Mouse (Mus musculus) urinary bladder, postnatal 4 days (tissue): Measurements from ENCODE around the gene Ube2f.
A peak's percentile ranks its signal among the peaks of the same experiment; 100 is the strongest.

Experiments
- DNase-seq, 2 experiments: peaks; one replicate each; pipeline ENCODE4 v3.0.0; 2021 to 2022; ENCODE audit warnings: low spot score in 2 of 2

Gene Ube2f

DNA sequence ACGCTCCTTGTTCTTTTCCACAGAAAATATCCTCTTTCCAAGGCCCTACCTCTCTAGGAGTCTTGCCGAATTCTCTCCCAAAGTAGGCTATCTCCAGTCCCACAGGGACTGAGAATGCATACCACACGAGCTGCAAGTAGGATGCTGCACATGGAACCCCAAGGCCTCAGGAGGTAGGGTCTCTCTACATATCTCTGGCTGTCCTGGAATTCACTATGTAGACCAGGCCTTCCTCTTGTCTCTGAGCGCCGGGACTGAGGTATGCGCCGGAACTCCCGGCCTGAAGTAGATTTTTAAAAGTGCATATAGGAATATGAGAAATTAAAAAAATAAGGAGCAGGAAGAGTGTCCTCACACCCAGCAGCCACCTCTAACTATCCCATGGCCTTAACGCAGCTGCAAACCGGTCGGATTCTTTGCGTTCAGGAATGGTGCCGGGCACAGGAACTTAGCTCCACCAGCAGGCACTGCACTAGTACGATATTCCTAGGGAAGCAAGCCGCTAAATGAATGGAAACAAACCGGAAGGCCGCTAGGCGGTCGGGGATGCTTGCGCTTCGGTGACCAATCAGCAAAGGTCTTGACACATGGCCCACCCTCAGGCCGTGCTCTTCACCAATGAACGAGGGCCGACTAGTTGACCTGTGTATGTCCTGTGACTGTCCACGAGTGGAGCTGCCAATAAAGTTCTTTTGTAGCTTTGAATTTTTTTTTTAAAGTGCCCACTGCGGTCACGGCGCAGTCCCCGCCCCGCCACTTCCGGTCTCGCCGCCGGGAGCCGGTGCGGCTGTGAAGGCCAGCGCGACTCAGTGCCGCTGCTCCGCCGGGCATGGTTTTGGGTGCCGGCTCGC, at the start of gene Ube2f:
Gene Ube2f, plus strand, starts transcription at position 741 of the 851 bp plus-strand sequence.
- peak; percentile 87 to 91 for DNase-seq

DNA sequence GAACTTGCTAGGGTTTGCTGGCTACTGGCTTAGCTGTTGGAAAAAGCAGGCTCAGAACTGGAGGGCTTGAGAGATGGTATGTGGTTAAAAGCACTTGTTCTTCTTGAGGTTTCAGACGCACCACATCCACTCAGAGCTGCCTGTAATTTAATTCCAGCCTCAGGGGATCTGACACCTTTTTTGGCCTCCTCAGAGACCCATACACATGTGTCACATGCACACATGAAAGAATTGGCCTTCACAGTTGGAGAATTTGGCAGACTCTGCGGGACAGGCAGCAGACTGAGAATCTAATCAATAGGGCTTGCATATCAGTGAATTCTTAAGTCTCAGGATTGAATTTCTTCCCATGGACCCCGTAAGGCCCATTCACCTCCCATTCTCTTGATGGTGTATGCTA, 49.0 kb upstream of the Ube2f start:
- DNase-seq: no peak

DNA sequence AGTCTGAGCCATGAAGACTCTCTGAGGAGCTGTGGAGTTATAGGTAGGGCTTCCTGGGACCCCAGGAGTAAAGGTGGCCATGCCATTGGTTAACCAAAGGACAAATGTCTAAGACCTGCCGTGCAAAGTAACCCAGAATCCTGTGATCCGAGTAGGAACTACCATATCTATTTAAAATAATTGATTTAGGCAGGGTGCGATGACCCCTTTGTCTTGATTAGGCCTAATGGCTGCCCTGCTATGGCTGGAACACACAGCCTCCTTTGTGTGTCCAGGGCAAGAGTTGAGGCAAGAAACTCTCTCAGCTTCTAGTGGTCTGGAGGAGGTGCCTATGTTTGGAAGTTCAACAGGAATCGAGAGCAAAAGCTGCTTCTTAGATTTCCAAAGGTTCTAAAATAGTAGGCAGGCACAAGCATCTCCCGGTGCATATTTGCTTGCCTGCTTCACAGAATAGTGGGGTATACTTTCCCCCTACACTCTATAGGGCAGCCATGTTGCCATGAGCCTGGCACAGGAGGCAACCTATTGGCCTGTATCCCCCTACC, 45.8 kb upstream of the Ube2f start:
- DNase-seq: no peak

DNA sequence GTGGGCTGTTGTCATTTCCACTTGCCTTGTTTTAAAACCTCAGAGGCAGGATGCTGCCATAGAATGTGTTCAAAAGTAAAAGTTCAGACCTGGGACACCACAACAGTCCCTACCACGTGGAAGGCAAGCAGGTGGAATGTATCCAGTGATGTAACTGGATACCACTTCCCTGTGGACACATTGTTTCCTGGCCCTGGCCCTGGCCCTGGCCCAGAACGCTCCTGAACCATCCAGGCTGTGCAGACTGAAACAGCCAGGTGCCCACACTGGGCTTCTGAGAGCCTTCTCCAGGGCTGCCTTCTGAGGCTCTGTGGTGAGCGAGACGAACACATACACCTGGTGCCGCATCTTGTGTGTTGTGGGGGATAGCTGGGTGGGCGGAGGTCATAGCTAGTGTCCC, 44.5 kb upstream of the Ube2f start:
- DNase-seq: no peak

DNA sequence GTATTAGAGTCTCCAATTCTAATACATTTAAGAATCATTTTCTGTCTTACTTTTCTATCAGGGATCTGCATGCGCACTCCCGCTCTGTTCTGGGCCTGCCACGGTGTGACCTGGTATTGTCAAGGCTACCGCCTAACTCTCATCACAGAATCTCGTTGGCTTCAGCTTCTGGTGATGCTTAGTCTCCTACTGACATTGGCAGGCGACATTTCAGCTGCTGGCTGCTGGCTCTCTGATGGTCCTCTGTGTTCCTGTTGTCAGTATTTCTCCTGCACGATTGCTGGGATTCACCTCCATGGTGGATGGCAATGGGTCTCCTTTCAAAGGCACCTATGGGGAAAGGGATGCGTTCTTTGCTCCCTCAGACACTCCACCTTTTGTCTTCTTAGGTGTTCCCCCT, 43.8 kb upstream of the Ube2f start:
- DNase-seq: no peak

DNA sequence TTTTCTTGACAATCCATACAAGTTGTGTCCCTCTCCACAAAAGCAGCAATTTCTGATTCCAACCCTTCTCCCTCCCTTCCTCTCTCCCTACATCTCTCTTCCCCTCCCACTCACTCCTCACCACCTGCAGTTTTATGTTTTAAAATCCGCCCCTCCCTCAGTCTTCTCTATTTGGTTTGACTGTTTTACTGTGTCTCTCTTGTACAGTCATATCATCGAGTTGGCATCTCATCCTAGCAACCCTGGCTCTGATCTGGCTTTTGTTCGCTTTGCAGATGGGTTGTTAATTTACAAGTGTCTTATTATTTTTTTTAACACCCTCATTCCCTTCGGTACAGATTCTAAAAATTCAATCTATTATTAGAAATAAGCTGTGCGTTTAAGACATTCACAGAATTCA, 43.2 kb upstream of the Ube2f start:
- DNase-seq: no peak

DNA sequence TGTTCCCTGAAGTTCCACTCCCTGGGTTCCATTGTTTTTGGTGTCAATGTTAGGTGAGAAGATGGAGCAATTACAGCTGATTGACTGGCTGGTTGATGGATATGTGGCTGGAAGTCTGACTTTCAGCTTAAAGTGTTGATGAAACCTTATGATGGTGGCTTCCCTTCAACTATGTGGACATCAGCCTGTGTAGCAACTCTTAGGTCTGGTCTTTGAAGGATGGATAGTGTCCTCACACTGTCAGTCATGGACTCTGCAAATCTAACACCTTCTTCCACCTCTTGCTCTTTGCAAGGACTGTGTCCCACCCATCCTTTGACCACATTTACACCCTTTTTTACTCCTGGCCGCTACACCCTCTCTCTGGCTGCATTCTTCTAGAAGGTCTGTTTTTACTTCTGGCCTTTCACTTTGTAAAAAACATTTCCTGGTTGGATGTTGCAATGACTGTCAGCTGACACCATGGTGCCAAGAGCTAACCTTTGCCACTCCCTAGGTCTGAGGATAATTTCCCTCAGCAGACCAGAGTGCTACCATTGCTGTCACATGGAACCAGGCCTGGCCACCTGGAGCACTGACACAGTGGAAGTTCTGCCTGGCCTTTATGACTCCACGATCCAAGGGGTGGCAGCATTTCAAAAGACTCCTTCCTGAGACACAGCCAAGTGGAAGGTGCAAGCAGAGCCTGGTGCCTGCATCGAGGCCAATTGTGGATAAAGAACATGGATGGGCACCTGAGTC, 42.6 kb upstream of the Ube2f start:
- DNase-seq: no peak

DNA sequence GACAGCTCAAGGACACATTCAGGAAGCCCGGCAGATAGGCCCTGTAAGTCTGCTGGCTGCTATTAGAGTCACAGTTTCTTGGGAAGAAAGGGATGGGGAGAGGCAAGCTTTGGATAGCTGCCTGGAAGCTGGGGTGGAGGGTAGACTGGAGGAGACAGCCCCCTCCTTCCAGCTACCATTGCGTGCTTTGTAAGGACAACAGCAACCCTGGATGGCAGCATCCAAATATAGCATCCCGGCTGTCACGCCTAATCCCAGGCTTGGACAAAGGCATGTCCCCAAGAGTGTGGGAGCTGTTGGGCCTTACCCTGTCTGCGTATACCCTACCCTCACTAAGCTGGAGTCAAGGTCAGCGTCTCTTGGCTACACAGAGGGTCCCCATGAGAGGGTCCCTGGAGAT, 40.8 kb upstream of the Ube2f start:
- peak in 1 of 2 experiments; percentile 38 for DNase-seq

DNA sequence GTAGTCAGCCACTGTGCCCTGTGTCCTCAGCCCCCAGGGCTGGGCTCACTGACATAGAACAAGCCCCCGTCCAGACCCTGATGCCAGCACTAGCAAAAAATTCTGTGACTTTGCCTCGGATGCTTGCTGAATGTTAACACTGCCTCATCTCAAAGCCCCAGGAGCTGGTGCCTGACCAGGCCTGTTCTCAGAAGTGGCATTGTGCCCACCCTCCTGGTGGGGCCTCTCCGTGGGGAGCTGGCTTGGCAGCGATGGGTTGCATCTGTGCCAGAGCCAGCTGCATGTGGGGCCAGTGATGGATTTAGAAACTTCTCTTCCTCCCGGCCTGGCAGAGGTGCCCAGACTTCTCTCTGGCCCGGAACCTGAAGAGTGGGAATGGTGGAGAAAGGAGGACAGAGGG, 40.3 kb upstream of the Ube2f start:
- DNase-seq: peak in 1 of 2 experiments; percentile 54

DNA sequence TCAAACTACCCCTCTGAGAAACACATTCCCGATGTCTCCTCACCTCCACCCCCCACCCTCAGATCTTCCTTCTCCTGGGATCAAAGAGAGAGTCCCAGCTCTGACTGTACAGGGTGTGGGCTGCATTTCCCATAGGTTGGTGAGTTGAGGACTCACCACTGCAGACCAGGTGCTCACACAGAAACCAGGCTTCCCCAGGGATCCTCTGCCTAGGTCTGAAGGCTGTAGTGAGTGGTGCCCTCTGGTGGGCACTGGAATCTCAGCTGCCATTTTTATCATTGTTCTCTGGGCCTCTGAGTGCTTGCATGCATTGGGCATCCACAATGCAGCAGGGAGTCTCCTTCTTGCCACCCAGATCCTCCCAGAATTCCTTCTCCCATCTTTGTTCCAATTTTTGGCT, 39.0 kb upstream of the Ube2f start:
- DNase-seq: no peak

DNA sequence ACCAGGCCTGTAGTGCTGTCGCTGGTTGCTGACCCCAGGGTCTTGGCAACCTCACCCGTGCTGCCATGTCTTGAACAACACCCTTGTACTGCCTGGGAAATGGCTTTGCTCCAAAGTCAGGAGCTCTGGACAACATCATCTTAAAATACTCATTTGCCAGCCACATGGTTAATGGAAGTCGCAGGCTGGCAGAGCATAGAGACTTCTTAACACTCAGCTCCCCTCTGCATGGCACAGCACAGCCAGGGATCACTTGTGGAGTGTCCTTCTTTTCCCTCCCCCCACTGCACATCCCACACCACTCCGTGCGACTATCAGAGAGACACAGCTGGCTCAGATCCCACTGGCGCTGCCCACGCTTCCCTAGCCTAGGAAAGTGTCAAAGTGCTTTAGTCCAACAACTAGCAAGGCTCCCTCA, 38.5 kb upstream of the Ube2f start:
- DNase-seq: no peak

DNA sequence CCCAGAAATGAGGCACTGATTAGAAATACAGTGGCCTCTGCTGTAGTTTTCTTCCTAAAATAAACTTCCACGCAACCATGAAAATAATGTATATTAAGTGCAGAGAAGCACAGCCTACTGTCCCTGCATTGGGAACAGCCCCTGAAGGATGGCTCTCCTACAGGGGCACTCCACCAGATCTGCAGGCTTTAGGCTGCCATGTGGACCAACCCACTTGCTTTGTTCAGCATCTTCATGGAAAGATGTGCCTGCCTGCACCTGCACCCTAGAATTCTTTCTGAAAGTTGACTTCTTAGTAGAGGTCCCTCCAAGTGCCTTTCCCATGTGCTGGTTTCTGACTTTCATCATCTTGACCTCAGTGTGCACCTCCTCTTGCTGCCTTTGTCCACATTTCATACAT, 34.8 kb upstream of the Ube2f start:
- DNase-seq: no peak

DNA sequence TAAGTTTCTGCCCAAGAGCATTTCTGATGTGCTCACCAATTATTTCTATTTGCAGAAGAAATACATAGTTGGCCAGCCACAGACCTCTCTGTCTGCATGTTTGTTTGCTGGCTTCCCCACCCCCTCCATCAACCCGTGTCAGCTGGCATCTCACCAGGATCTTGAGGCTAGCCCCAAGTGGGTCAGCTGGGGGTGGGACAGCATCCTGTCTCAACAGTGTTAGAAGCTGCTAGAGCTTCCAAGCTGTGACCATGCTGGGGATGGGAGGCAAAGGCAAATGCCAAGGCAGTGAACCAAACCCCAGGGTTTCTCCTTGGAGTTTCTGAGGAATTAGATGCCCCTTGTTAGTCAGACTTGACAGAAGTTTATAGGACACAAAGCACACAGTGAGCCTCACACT, 34.1 kb upstream of the Ube2f start:
- no peak for DNase-seq

DNA sequence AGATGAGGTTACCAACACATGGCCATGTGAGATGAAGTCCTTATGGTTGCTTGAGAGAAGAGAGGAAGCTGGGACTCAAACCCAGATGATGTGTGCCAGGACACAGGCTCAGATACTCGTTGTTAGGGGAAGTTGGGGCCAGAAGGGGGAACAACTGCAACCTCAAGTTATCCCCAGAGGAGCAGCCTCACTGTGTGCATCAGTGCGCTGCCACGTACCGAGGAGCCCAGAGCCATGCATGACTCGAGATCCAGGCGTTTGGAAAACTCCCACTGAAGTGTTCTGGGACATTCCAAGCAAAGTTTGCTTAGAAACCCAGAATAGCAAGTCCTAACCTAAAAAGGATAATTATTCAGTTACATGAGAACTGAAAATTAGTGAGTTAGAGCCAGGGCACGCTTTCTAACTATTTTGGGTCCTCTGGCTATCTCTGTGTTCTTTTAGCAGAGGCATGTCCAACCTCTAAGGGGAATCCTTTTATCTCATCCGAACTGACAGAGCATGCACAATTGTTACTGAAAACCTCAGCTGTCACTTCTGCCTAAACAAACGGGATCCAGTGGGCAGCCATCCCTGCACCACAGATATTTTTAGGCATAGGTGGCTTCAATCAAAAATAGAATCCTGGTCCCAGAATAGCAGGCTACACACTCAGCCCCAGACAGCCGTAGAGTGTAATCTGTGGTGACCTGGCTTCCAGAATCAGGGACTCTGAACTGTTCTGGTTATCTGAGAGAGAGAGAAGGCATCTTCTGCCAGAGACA, 33.4 kb upstream of the Ube2f start:
- DNase-seq: no peak

DNA sequence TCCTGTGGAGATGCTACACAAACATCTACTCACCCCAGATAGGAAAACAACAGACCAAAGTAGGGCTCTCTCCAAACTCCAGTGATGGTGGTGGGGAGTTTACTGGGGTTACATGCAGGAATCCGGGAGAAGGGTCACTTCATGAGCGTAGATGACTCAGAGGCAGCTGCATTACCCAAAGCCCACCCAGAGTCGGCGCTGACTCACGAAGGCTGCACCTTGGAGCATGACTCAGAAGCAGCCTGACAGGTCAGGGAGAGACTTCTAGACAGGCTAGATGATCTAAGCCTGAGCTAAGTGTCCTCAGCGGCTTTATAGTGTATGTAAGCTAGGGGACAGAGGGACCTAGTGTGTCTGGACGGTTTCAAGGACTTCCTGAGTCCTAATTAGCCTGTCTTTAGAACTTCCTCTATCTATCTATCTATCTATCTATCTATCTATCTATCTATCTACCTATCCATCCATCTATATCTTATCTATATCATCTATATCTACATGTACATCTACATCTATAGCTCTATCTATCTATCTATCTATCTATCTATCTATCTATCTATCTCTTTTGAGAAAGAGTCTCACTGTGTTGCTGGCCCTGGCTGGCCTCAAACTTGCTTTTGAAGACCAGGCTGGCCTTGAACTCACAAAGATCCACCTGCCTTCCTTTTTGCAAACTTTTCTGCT, 30.3 kb upstream of the Ube2f start:
- DNase-seq: no peak

DNA sequence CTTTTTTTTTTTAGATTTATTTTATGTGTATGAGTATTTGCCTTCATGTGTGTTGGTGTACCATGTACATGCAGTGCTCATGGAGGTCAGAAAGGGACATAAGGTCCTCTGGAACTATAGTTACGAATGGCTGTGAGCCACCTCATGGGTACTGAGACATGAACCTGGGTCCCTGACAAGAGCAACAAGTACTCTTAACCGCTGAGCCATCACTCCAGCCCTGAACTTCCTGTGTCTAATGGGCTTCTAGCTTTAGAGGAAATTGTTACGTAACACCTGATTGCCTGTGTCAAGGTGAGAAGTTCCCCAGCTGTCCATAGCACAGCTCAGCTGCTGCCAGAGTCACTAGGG, 29.8 kb upstream of the Ube2f start:
- no peak for DNase-seq

DNA sequence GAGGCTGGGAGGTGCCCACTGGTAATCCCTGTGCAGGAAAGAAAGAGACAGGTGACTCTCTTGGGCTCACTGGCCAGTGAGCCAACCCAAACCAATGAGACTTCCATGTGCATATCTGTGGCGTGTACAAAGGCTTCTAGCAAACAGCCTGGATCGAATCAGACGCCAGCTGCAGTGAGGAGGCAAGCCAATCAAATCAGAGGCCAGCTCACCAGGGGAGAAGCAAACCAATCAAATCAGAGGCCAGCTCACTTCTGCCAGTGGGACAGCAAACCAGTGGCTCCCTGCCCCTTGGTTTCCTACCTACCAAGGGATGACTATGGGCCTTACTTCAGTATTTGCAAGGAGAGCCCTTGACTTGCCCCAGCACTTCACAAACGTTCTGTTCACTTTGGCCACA, 23.5 kb upstream of the Ube2f start:
- no peak for DNase-seq

DNA sequence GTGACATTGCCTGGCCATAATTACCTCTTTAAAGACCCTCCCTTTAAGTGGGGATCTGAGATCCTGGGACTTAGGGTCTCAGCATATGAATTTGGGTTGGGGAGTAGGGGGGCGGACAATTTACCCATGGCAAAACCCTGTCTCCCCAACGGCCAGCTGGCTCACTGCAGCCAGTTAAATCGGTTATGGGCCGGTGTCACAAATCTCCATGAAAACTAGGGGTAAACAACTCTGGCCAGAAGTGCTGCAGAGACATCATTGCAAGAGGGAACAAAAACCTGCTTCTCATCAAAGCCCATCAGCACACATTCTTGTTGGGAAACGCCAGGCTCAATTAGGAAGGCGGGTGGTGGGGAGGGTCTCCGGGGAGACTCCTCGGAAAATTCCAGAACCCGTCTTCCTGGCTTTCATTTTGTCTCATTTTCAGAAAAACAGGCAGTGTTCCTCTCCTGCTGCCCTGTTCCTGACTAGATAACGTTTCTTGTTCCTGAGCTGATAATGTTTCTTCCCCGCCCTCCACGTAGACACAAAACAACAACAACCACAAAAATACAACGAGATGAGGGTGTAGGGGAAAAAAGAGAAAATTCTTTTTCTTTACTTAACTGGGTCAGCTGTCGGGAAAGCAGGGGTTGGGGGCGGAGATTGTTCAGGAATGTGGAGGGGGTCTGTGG, 22.6 kb upstream of the Ube2f start:
- no peak for DNase-seq

DNA sequence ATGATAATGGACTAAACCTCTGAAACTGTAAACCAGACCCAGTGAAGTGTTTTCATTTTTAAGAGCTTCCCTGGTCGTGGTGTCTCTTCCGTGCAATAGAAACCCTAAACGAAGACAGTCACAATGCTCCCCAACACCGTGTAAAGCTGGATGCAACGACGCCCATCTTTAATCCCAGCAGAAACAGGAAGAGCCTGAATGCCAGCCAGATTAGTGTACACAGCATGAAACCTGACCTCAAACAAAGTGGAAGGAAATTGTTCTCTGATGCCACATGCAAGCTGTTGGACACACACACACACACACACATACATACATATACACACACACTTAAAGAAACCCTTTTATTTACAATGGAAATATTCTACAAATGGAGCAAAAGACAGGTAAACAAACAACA, 19.0 kb upstream of the Ube2f start:
- DNase-seq: no peak

DNA sequence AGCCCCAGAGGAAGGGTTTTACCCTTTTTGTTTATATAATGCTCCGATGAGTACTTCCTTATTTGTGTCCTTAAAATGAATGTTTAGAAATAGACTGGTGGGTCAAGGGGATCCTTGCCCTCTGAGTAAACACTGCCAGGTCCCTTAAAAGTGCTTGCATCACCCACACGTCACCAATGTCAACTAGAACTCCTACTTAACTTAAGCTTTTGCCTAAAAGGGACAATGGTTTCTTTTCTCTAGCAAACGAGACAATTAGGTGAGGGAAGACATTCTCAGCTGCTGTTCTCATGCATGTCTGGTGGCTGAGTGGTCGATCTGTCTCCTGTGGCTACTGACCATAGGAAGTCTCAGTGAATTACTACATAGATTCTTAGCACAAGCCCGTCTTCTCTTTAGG, 18.2 kb upstream of the Ube2f start:
- no peak for DNase-seq

DNA sequence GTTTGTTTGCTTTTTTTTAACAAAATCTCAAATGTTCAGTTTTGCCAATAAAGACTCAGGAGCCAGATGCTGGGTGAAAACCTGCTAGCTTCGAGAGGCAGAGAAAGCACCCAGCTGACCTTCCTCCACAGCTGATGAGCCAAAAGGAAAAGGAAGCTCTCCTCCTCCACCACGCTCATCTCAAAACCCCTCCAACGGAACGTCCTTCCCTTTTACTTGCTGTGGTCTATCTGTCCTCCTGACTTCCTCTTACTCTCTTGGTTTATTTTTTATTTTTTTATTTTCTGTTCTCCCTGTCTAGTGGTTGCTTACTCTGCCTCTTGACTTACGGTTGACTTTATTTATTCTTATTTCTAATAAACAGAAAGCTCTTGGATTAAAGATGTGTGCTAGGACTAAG, 14.7 kb upstream of the Ube2f start:
- DNase-seq: no peak
